Mouse (Mus musculus) midbrain, embryonic 15.5 days (tissue): Measurements from ENCODE around the gene Kif11. TPM values are rescaled to one million over a fixed set of nuclear protein-coding genes. Genes with fewer than 3 reads are reported as not detected.

Source experiments
- ATAC-seq: fragments of 200-750 bp; cut with Nextera tagmentation; replicated peaks from 2 replicates; pipeline ENCODE4 v1.8.0; 2017; ENCODE audit warnings: moderate TSS enrichment
- H3K27ac ChIP-seq: fragments of 300-500 bp; sonication (generic); 2 replicates; pipeline ENCODE4 v1.5.1; 2015; ENCODE audit warnings: mild to moderate bottlenecking, inconsistent platforms
- H3K27me3 ChIP-seq: fragments of 300-500 bp; sonication (generic); replicated peaks from 2 replicates; pipeline ENCODE4 v1.6.1; 2015; ENCODE audit warnings: inconsistent platforms
- H3K36me3 ChIP-seq: fragments of 300-500 bp; sonication (generic); replicated peaks from 2 replicates; pipeline ENCODE4 v1.6.1; 2015; ENCODE audit warnings: inconsistent platforms
- H3K4me1 ChIP-seq: fragments of 300-500 bp; sonication (generic); 2 replicates; pipeline ENCODE4 v1.6.1; 2015; ENCODE audit warnings: inconsistent platforms
- H3K4me2 ChIP-seq: fragments of 300-500 bp; sonication (generic); 2 replicates; pipeline ENCODE4 v1.6.1; 2015; ENCODE audit warnings: inconsistent platforms, mild to moderate bottlenecking, moderate library complexity
- H3K4me3 ChIP-seq: fragments of 300-500 bp; sonication (generic); 2 replicates; pipeline ENCODE4 v1.5.1; 2015; ENCODE audit warnings: mild to moderate bottlenecking, inconsistent platforms
- H3K9ac ChIP-seq: fragments of 300-500 bp; sonication (generic); 2 replicates; pipeline ENCODE4 v1.6.1; 2015; ENCODE audit warnings: mild to moderate bottlenecking, inconsistent platforms
- H3K9me3 ChIP-seq: fragments of 300-500 bp; sonication (generic); 2 replicates; pipeline ENCODE4 v1.6.1; 2016; ENCODE audit warnings: inconsistent platforms
- WGBS: fragments of 180-500 bp; shearing (Covaris S2); methylation state at CpG from one replicate; pipeline ENCODE4 v1.1.7; 2015; ENCODE audit warnings: mixed read lengths; 5-methylcytosine and 5-hydroxymethylcytosine counted together
- polyA plus RNA-seq: library from polyadenylated mRNA; unstranded; fragments of >200 nt; fragmentation: Nextera tagmentation; extraction: Ambion mirVana; gene quantifications from 2 replicates; pipeline ENCODE4 v1.2.1, GENCODE M21; 2015

Kif11 gene
- polyA plus RNA-seq: 8.4 and 11.3 TPM in 2 replicates

DNA sequence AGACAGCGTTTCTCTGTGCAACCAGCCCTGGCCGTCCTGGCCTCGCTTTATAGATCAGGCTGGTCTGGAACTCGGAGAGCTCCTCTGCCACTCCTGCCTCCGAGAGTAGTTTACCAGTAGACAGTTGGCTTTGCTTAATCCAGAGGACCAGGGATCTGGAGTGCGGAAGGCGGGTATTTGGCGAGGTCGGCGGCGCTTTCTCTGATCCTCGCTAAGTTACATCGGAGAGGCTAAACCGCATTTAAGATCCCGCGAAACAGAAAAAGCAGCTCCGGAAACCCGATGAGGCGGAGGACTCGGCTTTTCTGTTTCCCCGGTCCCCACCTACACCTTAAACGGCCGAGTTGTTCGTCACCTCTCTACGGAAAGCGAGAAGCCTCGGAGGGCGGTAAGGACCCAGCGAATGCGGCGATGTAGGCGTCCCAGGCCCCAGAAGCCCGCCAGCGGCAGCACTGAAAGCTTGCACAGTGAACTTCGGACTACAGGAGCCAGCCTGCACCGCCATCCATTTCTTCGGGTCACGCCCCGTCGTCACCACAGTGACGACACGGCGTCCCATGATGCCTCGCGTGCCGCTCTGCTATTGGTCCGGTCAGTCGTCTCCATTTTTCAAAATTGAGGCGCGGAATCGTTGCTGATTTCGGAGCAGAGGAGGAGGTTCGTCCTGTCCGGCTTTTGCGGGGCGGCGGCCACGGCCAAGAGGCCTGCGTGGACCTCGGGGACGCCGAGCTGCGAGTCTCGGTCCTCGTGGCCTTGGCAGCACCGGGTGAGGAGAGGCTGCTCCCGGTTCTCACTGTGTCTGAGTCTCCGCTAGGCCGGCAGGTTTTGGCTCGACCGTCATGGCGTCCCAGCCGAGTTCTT lies at the start of gene Kif11:
Gene Kif11, plus strand, starts transcription at position 649 of the 861 bp plus-strand sequence.
- peak within 1 kb of the TSS; percentile 90 for H3K27ac ChIP-seq
- peak within 1 kb of the TSS; percentile 83 for H3K4me2 ChIP-seq
- under 1% methylated on average over 73 of the region's 73 CpGs for WGBS
- no peaks in the 10 kb centered on the region for H3K27me3 ChIP-seq
- H3K9me3 ChIP-seq: no peaks in the 10 kb centered on the region
- H3K9ac ChIP-seq: peak within 1 kb of the TSS; percentile 54
- ATAC-seq: peak; percentile 100
- H3K4me1 ChIP-seq: peaks cover 14% of the 10 kb centered on the region
- H3K36me3 ChIP-seq: no peaks in the 10 kb centered on the region
- H3K4me3 ChIP-seq: peak within 1 kb of the TSS; percentile 72

DNA sequence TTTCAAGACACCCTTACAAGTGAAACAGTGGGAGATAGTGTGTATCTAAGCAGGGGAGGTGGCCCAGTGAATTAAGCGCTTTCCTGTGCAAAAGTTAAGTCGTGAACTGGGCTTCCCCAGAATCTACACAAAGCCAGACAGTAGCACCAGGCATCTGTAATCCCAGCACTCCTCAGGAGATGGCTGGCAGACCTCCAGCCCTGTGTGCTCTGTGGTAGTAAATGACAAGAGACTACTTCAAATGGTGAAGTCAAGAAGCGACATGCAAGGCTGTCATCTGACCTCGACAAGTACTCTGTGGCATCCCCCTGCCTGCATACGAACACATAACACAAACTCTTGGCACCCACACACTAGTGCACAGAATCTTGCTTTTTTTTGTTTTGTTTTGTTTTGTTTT lies 49.0 kb upstream of the Kif11 start:
- Histone ChIP-seq H3K4me1 (no peaks in the 10 kb centered on the region), H3K27me3 (no peaks in the 10 kb centered on the region), H3K4me3 (no peak overlapping the region), H3K27ac (no peak overlapping the region), H3K9ac (no peak overlapping the region), H3K4me2 (no peak overlapping the region), H3K36me3 (peaks cover 5% of the 10 kb centered on the region; the same call in 1 of the 2 replicates), H3K9me3 (no peaks in the 10 kb centered on the region)
- no peak for ATAC-seq
- 75% methylated on average over 5 of the region's 5 CpGs for WGBS

DNA sequence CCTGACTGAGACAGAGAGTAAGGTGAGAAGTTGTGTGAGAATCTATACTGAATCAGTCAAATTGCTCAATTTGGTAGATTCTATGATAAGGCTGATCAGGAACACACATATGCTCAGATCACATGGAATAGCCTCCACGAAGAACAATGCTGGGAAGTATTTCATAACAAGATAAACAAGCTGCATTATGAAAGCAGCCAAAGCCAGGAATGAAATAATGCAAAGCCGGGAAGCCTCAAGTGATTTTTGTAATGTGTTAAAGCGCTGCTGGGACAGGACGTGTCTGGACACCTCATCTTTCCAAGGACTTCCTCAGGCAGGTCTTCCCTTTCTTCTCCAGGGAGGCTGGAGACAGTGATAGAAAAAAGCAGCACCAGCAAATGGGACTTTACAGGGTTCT lies 43.5 kb upstream of the Kif11 start:
- no peak for ATAC-seq
- no peaks in the 10 kb centered on the region; the same call in 1 of the 2 replicates for H3K36me3 ChIP-seq
- no peaks in the 10 kb centered on the region for H3K4me1 ChIP-seq
- no peak overlapping the region for H3K4me3 ChIP-seq
- no peak overlapping the region for H3K9ac ChIP-seq
- WGBS: 90% methylated on average over 4 of the region's 4 CpGs
- H3K9me3 ChIP-seq: no peaks in the 10 kb centered on the region
- H3K4me2 ChIP-seq: no peak overlapping the region
- no peak overlapping the region for H3K27ac ChIP-seq
- no peaks in the 10 kb centered on the region for H3K27me3 ChIP-seq

DNA sequence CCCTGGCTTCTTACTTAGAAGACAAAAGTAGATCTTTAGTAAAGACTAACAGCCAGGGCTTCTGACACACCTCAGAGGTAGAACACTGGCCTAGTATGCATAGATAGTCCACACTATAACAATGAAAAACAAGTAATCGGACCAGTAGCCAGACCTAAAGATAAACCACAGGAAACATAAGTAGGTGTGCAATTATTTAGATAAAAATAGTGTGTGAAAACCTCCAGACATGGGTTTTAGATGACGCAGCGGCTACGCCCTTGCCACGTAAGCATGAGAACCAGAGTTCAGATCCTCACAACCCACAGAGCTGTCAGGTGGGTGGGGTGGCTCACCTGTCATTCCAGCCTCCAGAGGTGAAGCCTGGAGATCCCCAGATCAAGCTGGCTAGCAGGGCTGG lies 42.8 kb upstream of the Kif11 start:
- no peak overlapping the region for H3K4me2 ChIP-seq
- no peak overlapping the region for H3K4me3 ChIP-seq
- ATAC-seq: no peak
- no peak overlapping the region for H3K27ac ChIP-seq
- no peak overlapping the region for H3K9ac ChIP-seq
- no peaks in the 10 kb centered on the region for H3K27me3 ChIP-seq
- H3K36me3 ChIP-seq: no peaks in the 10 kb centered on the region; the same call in 1 of the 2 replicates
- H3K4me1 ChIP-seq: no peaks in the 10 kb centered on the region
- WGBS: 96% methylated on average over 5 of the region's 5 CpGs
- H3K9me3 ChIP-seq: no peaks in the 10 kb centered on the region

DNA sequence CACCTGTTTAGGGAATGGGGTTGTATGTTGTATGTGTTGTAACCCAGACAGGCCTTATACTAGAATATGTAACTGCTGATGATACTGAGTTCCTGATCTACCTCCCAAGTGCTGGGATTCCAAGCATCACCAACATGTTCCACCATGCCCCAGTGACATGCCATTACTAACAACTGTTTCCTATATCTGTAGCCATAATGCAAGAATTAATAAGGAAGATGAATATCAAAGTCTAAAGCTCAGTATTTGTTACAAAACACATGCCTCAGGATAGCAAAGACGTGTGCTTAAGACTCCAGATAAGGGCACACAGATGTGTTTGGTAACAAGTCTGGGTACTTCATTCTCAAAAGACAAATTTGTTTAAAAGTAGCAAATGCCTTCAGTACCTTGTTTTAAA lies 40.8 kb upstream of the Kif11 start:
- no peak for ATAC-seq
- H3K4me1 ChIP-seq: no peaks in the 10 kb centered on the region
- no peak overlapping the region for H3K9ac ChIP-seq
- no peaks in the 10 kb centered on the region for H3K27me3 ChIP-seq
- H3K4me2 ChIP-seq: no peak overlapping the region
- no peak overlapping the region for H3K27ac ChIP-seq
- no peaks in the 10 kb centered on the region for H3K36me3 ChIP-seq
- no peaks in the 10 kb centered on the region for H3K9me3 ChIP-seq
- no peak overlapping the region for H3K4me3 ChIP-seq
- WGBS: 89% methylated on average over 1 of the region's 1 CpGs

DNA sequence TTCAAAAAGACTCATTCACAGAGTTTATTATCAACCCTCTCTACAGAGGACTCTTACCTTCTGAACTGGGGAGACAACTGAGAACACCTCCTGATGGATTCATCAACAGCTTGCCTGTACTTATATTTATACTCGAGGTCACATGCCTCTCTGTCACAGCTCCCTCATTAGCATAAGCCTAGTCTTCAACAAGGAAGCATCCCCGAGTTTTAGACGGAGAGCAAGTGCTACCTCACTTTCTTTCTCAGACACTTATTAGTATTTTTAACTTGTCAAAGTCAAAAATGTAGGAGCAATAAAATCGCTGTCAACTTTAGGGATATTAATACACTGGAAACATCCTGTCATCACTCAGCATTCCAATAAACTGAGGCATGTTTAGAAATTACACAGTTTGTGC lies 38.5 kb upstream of the Kif11 start, which contains the start of gene Ide:
Gene Ide, minus strand, starts transcription at position 101 of the 400 bp plus-strand sequence.
- Histone ChIP-seq H3K4me1 (no peaks in the 10 kb centered on the region), H3K4me2 (no peak within 1 kb of the TSS), H3K4me3 (no peak within 1 kb of the TSS), H3K27ac (no peak within 1 kb of the TSS), H3K36me3 (no peaks in the 10 kb centered on the region), H3K27me3 (no peaks in the 10 kb centered on the region), H3K9ac (no peak within 1 kb of the TSS), H3K9me3 (no peaks in the 10 kb centered on the region)
- WGBS: 72% methylated on average over 4 of the region's 4 CpGs
- ATAC-seq: no peak

DNA sequence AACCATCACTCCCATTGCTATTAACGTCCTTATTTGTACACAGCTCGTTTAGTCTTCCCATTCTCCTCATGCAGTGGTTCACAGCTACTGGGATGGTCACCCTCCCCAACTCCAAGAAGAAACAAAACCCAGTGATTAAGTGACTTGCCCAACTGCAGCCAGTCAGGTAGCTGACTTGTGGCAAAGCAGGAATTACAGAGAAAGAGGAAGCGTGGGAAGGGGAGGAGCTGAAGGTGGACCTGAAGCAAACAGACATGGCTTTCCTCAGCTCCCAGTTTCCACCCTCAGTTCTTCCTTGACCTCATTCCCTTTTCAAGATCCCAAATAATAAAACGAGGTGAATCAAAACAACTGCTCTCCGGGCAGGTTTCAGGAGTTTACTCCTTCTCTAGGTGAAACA lies 35.7 kb upstream of the Kif11 start:
- no peak for ATAC-seq
- 77% methylated on average over 5 of the region's 5 CpGs for WGBS
- no peak overlapping the region for H3K27ac ChIP-seq

DNA sequence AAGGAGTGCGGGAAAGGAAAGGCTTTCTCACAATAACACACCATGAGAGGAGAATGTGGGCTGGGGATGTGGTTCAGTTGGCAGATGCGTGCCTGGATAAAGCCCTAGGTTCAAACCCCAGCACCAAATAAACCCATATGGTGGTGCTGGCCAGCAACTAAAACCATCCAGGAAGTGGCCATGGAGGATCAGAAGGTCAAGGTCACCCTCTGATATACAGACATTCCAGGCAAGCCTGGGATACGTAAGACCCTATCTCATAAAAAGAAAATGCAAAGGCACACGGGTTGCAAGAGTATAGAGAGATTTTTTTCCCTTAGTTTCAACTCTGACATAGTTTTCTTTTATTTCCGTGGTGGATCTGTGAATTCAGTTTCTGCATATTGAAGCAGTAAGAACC lies 35.3 kb upstream of the Kif11 start:
- no peak overlapping the region for H3K4me3 ChIP-seq
- no peak overlapping the region for H3K27ac ChIP-seq
- ATAC-seq: no peak

More for the DNA sequence above, 35.7 kb upstream of the Kif11 start:
- no peaks in the 10 kb centered on the region for H3K27me3 ChIP-seq
- H3K9me3 ChIP-seq: no peaks in the 10 kb centered on the region
- H3K4me2 ChIP-seq: no peak overlapping the region
- no peaks in the 10 kb centered on the region for H3K4me1 ChIP-seq
- no peak overlapping the region for H3K4me3 ChIP-seq
- H3K36me3 ChIP-seq: no peaks in the 10 kb centered on the region
- no peak overlapping the region for H3K9ac ChIP-seq

DNA sequence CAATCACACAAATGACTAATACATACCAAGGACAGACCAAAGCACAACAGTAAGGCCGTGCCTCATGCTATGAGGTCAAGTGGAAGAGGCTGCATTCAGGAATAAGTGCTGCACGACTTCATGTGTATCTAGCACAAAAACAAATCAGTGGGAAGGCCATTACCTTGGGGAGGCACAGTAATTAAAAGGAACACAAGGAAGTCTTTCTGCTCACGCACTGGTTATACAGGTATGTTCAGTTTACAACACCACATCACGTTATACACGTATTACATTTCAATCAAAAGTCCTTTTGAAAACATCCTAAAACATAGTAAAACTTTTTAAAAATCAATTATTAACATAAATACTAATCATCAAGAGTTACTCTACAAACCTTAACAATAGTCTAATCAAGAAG lies 32.3 kb upstream of the Kif11 start:
- Histone ChIP-seq H3K9ac (no peak overlapping the region), H3K9me3 (no peaks in the 10 kb centered on the region), H3K4me2 (no peak overlapping the region), H3K4me1 (no peaks in the 10 kb centered on the region), H3K27me3 (no peaks in the 10 kb centered on the region), H3K4me3 (no peak overlapping the region), H3K27ac (no peak overlapping the region), H3K36me3 (no peaks in the 10 kb centered on the region)
- no peak for ATAC-seq
- 88% methylated on average over 5 of the region's 5 CpGs for WGBS

More for the DNA sequence above, 35.3 kb upstream of the Kif11 start:
- H3K9ac ChIP-seq: no peak overlapping the region
- H3K4me1 ChIP-seq: no peaks in the 10 kb centered on the region
- no peaks in the 10 kb centered on the region for H3K9me3 ChIP-seq
- 85% methylated on average over 5 of the region's 5 CpGs for WGBS
- no peaks in the 10 kb centered on the region for H3K27me3 ChIP-seq
- H3K36me3 ChIP-seq: no peaks in the 10 kb centered on the region
- H3K4me2 ChIP-seq: no peak overlapping the region

DNA sequence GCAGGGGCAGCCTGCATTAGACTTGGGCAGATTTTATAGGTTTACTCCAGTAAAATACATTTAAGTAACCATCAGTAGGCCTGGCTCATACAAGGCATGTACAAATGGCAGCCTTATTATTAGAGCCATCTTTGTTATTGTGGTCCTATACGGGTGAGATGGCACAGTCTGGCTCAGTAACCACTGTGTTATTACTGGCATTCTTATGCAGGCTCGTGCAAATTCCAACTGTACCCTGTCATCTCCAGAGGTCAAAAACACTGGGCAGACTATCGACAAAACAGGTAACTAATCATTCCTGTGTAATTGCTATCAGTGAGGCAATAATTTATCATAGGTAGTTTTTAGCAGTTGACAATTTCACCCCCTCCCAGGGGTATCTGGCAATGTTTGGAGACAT lies 29.9 kb upstream of the Kif11 start:
- H3K27ac ChIP-seq: no peak overlapping the region
- no peak overlapping the region for H3K4me3 ChIP-seq
- ATAC-seq: no peak
- no peaks in the 10 kb centered on the region for H3K36me3 ChIP-seq
- H3K9ac ChIP-seq: no peak overlapping the region
- WGBS: 77% methylated on average over 3 of the region's 3 CpGs
- no peaks in the 10 kb centered on the region for H3K9me3 ChIP-seq
- no peaks in the 10 kb centered on the region for H3K27me3 ChIP-seq
- no peak overlapping the region for H3K4me2 ChIP-seq
- H3K4me1 ChIP-seq: no peaks in the 10 kb centered on the region

DNA sequence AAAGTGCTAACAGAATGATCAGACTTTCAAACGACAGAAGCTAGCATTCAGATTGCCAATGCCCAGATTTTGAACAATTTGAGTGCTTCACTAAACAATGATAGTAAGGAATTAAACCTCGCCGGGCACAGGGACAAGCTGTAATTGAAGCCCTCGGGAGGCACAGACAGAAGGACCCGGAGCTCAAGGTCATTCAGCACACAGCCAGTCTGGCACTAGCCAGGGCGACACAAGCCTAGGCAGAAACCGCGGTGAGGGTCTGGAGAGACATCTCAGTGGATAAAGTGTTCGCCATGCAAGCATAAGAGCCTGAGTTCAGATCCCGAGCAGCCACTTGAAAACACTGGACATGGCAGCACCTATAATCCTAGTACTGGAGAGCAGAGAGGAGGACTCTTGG lies 27.9 kb upstream of the Kif11 start:
- no peaks in the 10 kb centered on the region for H3K4me1 ChIP-seq
- 85% methylated on average over 10 of the region's 10 CpGs for WGBS
- H3K36me3 ChIP-seq: no peaks in the 10 kb centered on the region
- H3K9ac ChIP-seq: no peak overlapping the region
- no peak overlapping the region for H3K4me3 ChIP-seq
- no peak for ATAC-seq
- H3K27ac ChIP-seq: no peak overlapping the region
- no peaks in the 10 kb centered on the region for H3K9me3 ChIP-seq
- H3K4me2 ChIP-seq: no peak overlapping the region
- no peaks in the 10 kb centered on the region for H3K27me3 ChIP-seq

DNA sequence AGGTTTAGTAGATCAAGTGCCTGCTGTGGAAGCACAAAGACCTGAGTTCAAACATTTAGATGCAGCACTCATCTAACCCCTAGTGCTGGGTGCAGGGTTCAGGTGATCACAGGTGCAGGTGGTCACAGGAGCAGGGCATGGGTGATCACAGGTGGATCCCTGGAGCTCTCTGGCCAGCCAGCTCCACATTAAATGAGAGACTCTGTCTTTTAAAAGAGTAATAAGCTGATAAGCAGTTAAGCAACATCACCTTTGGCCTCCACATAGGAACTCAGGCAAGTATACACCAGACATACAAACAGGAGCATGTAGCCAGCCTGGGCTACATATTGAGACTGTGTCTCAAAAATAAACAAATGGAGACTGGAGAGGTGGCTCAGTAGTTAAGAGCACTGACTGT lies 27.3 kb upstream of the Kif11 start:
- H3K4me1 ChIP-seq: no peaks in the 10 kb centered on the region
- H3K9ac ChIP-seq: no peak overlapping the region
- H3K27ac ChIP-seq: no peak overlapping the region
- no peak overlapping the region for H3K4me3 ChIP-seq
- H3K27me3 ChIP-seq: no peaks in the 10 kb centered on the region
- no peak overlapping the region for H3K4me2 ChIP-seq
- ATAC-seq: no peak
- no peaks in the 10 kb centered on the region for H3K36me3 ChIP-seq
- H3K9me3 ChIP-seq: no peaks in the 10 kb centered on the region

DNA sequence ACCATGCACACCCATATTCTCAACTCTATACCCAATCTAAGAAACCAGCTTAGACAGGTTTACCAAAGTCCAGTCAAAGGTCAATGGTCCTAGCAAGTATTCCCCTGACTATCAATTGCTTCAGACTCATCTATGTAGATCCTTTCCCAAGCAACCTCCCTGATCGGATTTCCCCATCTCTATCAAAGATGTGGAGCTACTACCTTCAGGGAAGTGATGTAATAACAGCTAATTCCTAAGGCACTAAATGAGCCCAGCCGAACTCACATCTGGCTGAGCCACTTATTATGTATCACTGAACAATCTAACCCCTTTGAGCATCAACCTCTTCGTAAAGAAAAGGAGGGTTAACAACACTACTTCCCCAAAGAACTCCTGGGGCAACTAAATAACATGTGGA lies 23.4 kb upstream of the Kif11 start:
- H3K4me1 ChIP-seq: no peaks in the 10 kb centered on the region
- no peaks in the 10 kb centered on the region for H3K9me3 ChIP-seq
- no peaks in the 10 kb centered on the region for H3K27me3 ChIP-seq
- no peak overlapping the region for H3K4me3 ChIP-seq
- no peak overlapping the region for H3K27ac ChIP-seq
- H3K9ac ChIP-seq: no peak overlapping the region
- ATAC-seq: no peak
- no peaks in the 10 kb centered on the region for H3K36me3 ChIP-seq
- 97% methylated on average over 3 of the region's 3 CpGs for WGBS
- no peak overlapping the region for H3K4me2 ChIP-seq
